In genomic region chr12:91103316-91103715, GRCm38 (mm10) we compare ENCODE assay signal across 24 mouse cellular contexts.
DNase-seq lines count a peak whose midpoint lies in the region; ATAC-seq and TF ChIP-seq lines count a peak whose summit lies in the region.
"Had no signal": no experiment of that assay in that cellular context is flagged by ENCODE, and none has a peak within 500 bp of the region (broad histone marks: within the 10 kb centered on the region; RNA-seq: fewer than 3 reads in every experiment).

No protein-coding gene starts in this region.

- no peak overlapping the region for H3K4me3 ChIP-seq in hindbrain, embryonic 10.5 days
- no peak overlapping the region for H3K4me3 ChIP-seq in hindbrain, embryonic 12.5 days
- H3K4me3 ChIP-seq in lung, embryonic 14.5 days (ENCODE audit: low read depth, low read length): no peak overlapping the region
- H3K4me3 ChIP-seq in lung, adult 2 months (replicated peaks; ENCODE audit: extremely low read depth, low read depth, low read length): no peak overlapping the region
- no peak overlapping the region for H3K4me3 ChIP-seq in midbrain, embryonic 11.5 days (ENCODE audit: low read depth, low read length)
- no peak overlapping the region for H3K4me3 ChIP-seq in midbrain, postnatal 0 days (ENCODE audit: low read depth, low read length)
- H3K4me3 ChIP-seq in midbrain, embryonic 13.5 days (replicated peaks): no peak overlapping the region
- H3K4me3 ChIP-seq in midbrain, embryonic 15.5 days: no peak overlapping the region
- H3K4me3 ChIP-seq: embryonic facial prominence, embryonic 13.5 days; embryonic facial prominence, embryonic 15.5 days; erythroblast, embryonic 14.5 days; forebrain, embryonic 10.5 days; forebrain, embryonic 12.5 days had no signal

- no peak for TF ChIP-seq POLR2A in lung, adult 2 months (IDR thresholded peaks at IDR 0.05; ENCODE audit: borderline replicate concordance, extremely low read depth, low read depth, low read length)

- no peaks in the 10 kb centered on the region for H3K27me3 ChIP-seq in hindbrain, embryonic 10.5 days (ENCODE audit: insufficient read depth, poor library complexity, severe bottlenecking)
- no peaks in the 10 kb centered on the region for H3K27me3 ChIP-seq in hindbrain, embryonic 12.5 days
- H3K27me3 ChIP-seq in lung, embryonic 14.5 days (ENCODE audit: insufficient read depth, low read length): no peaks in the 10 kb centered on the region
- H3K27me3 ChIP-seq in midbrain, embryonic 11.5 days (ENCODE audit: control insufficient read depth, insufficient read depth, low read length): no peaks in the 10 kb centered on the region
- no peaks in the 10 kb centered on the region for H3K27me3 ChIP-seq in midbrain, postnatal 0 days (ENCODE audit: insufficient read depth, low read length)
- no peaks in the 10 kb centered on the region for H3K27me3 ChIP-seq in midbrain, embryonic 13.5 days
- H3K27me3 ChIP-seq in midbrain, embryonic 15.5 days (replicated peaks): no peaks in the 10 kb centered on the region
- H3K27me3 ChIP-seq: embryonic facial prominence, embryonic 13.5 days; embryonic facial prominence, embryonic 15.5 days; forebrain, embryonic 12.5 days had no signal

- H3K9me3 ChIP-seq in hindbrain, embryonic 10.5 days: no peaks in the 10 kb centered on the region
- no peaks in the 10 kb centered on the region for H3K9me3 ChIP-seq in hindbrain, embryonic 12.5 days (replicated peaks)
- no peaks in the 10 kb centered on the region for H3K9me3 ChIP-seq in lung, embryonic 14.5 days (ENCODE audit: low read depth, low read length)
- H3K9me3 ChIP-seq in midbrain, embryonic 11.5 days (ENCODE audit: control insufficient read depth, low read length): no peaks in the 10 kb centered on the region
- H3K9me3 ChIP-seq in midbrain, postnatal 0 days (ENCODE audit: low read length): no peaks in the 10 kb centered on the region
- no peaks in the 10 kb centered on the region for H3K9me3 ChIP-seq in midbrain, embryonic 13.5 days
- no peaks in the 10 kb centered on the region for H3K9me3 ChIP-seq in midbrain, embryonic 15.5 days
- H3K9me3 ChIP-seq: embryonic facial prominence, embryonic 13.5 days; embryonic facial prominence, embryonic 15.5 days; forebrain, embryonic 10.5 days; forebrain, embryonic 12.5 days had no signal

- 52% methylated on average over 4 of the region's 4 CpGs for WGBS in hindbrain, embryonic 10.5 days
- 51% methylated on average over 4 of the region's 4 CpGs for WGBS in hindbrain, embryonic 12.5 days
- 84% methylated on average over 4 of the region's 4 CpGs for WGBS in lung, embryonic 14.5 days
- 82% methylated on average over 4 of the region's 4 CpGs for WGBS in lung, adult 2 months
- WGBS in midbrain, embryonic 11.5 days: 64% methylated on average over 4 of the region's 4 CpGs
- WGBS in midbrain, postnatal 0 days: 56% methylated on average over 4 of the region's 4 CpGs
- 49% methylated on average over 4 of the region's 4 CpGs for WGBS in midbrain, embryonic 13.5 days
- WGBS in midbrain, embryonic 15.5 days: 46% methylated on average over 4 of the region's 4 CpGs

- DNase-seq in hindbrain, embryonic 10.5 days (ENCODE audit: low spot score): peak; percentile 6
- DNase-seq in lung, embryonic 14.5 days: no peak
- no peak for DNase-seq in lung, adult 2 months
- DNase-seq in midbrain, embryonic 11.5 days (ENCODE audit: low spot score, missing footprints): no peak
- DNase-seq in midbrain, postnatal 0 days (ENCODE audit: low spot score): no peak
- DNase-seq: adrenal gland, adult 2 months; adrenal gland, postnatal 10 days; adrenal gland, postnatal 25 days; cerebellum, adult 11 months; cerebellum, adult 18-20 months; cerebellum, adult 8-10 months; cerebellum, adult 9-11 months; cerebellum, postnatal 14 days; cerebellum, postnatal 36 days; embryo, embryonic 11 days had no signal

- no peak overlapping the region for H3K4me2 ChIP-seq in hindbrain, embryonic 12.5 days (replicated peaks)
- H3K4me2 ChIP-seq in lung, embryonic 14.5 days: no peak overlapping the region
- H3K4me2 ChIP-seq in midbrain, embryonic 11.5 days: no peak overlapping the region
- H3K4me2 ChIP-seq in midbrain, postnatal 0 days (ENCODE audit: low read depth, low read length, poor library complexity, severe bottlenecking): no peak overlapping the region
- H3K4me2 ChIP-seq in midbrain, embryonic 13.5 days (replicated peaks): no peak overlapping the region
- H3K4me2 ChIP-seq in midbrain, embryonic 15.5 days: no peak overlapping the region
- H3K4me2 ChIP-seq: embryonic facial prominence, embryonic 13.5 days; embryonic facial prominence, embryonic 15.5 days; forebrain, embryonic 12.5 days had no signal

- H3K9ac ChIP-seq in hindbrain, embryonic 12.5 days: no peak overlapping the region
- no peak overlapping the region for H3K9ac ChIP-seq in lung, embryonic 14.5 days
- no peak overlapping the region for H3K9ac ChIP-seq in midbrain, embryonic 11.5 days (ENCODE audit: low read length)
- no peak overlapping the region for H3K9ac ChIP-seq in midbrain, postnatal 0 days (replicated peaks; ENCODE audit: low read length, poor library complexity, severe bottlenecking)
- no peak overlapping the region for H3K9ac ChIP-seq in midbrain, embryonic 13.5 days (replicated peaks)
- H3K9ac ChIP-seq in midbrain, embryonic 15.5 days: no peak overlapping the region
- H3K9ac ChIP-seq: embryonic facial prominence, embryonic 13.5 days; embryonic facial prominence, embryonic 15.5 days; forebrain, embryonic 12.5 days had no signal

- peak overlapping the region; percentile 57; the same call in 1 of the 2 replicates for H3K27ac ChIP-seq in hindbrain, embryonic 10.5 days
- no peak overlapping the region for H3K27ac ChIP-seq in hindbrain, embryonic 12.5 days
- H3K27ac ChIP-seq in lung, embryonic 14.5 days (ENCODE audit: low read depth): no peak overlapping the region
- H3K27ac ChIP-seq in midbrain, embryonic 11.5 days (ENCODE audit: low read depth, low read length): no peak overlapping the region
- H3K27ac ChIP-seq in midbrain, postnatal 0 days (ENCODE audit: low read depth, low read length): no peak overlapping the region
- H3K27ac ChIP-seq in midbrain, embryonic 13.5 days: no peak overlapping the region
- no peak overlapping the region for H3K27ac ChIP-seq in midbrain, embryonic 15.5 days
- H3K27ac ChIP-seq: embryonic facial prominence, embryonic 13.5 days; embryonic facial prominence, embryonic 15.5 days; forebrain, embryonic 10.5 days; forebrain, embryonic 12.5 days had no signal

- H3K4me1 ChIP-seq in hindbrain, embryonic 10.5 days (replicated peaks): peaks cover 13% of the 10 kb centered on the region
- H3K4me1 ChIP-seq in hindbrain, embryonic 12.5 days: 0 out of 2 replicates have a peak, but pooled peaks cover 4% of the 10 kb centered on the region
- no peaks in the 10 kb centered on the region for H3K4me1 ChIP-seq in lung, embryonic 14.5 days (ENCODE audit: insufficient read depth)
- no peaks in the 10 kb centered on the region for H3K4me1 ChIP-seq in lung, adult 2 months (ENCODE audit: control insufficient read depth, insufficient read depth, low read length)
- peaks cover 7% of the 10 kb centered on the region for H3K4me1 ChIP-seq in midbrain, embryonic 11.5 days (ENCODE audit: control insufficient read depth, insufficient read depth, low read length)
- no peaks in the 10 kb centered on the region for H3K4me1 ChIP-seq in midbrain, postnatal 0 days (ENCODE audit: insufficient read depth, low read length)
- H3K4me1 ChIP-seq in midbrain, embryonic 13.5 days (replicated peaks): peaks cover 11% of the 10 kb centered on the region; the same call in 1 of the 2 replicates
- H3K4me1 ChIP-seq in midbrain, embryonic 15.5 days: peaks cover 3% of the 10 kb centered on the region; the same call in 1 of the 2 replicates
- H3K4me1 ChIP-seq: embryonic facial prominence, embryonic 15.5 days had no signal

- ATAC-seq in hindbrain, embryonic 12.5 days (ENCODE audit: low FRiP score): no peak
- peak; percentile 31; the same call in 1 of the 2 replicates for ATAC-seq in lung, embryonic 14.5 days (ENCODE audit: insufficient read depth)
- peak; percentile 42; the same call in 1 of the 2 replicates for ATAC-seq in midbrain, embryonic 11.5 days (ENCODE audit: low FRiP score)
- no peak for ATAC-seq in midbrain, postnatal 0 days (ENCODE audit: low FRiP score)
- ATAC-seq in midbrain, embryonic 13.5 days: peak; percentile 63
- no peak for ATAC-seq in midbrain, embryonic 15.5 days (replicated peaks)
- ATAC-seq: forebrain, embryonic 14.5 days had no signal

- TF ChIP-seq CTCF in lung, embryonic 14.5 days (IDR thresholded peaks at IDR 0.05; ENCODE audit: low read depth): no peak
- no peak for TF ChIP-seq CTCF in lung, adult 2 months (IDR thresholded peaks at IDR 0.05; ENCODE audit: insufficient read depth, low read length)
- TF ChIP-seq CTCF in midbrain, postnatal 0 days (IDR thresholded peaks at IDR 0.05): no peak

- H3K36me3 ChIP-seq in hindbrain, embryonic 10.5 days: no peaks in the 10 kb centered on the region
- H3K36me3 ChIP-seq in hindbrain, embryonic 12.5 days: no peaks in the 10 kb centered on the region
- H3K36me3 ChIP-seq in lung, embryonic 14.5 days (ENCODE audit: insufficient read depth): no peaks in the 10 kb centered on the region
- no peaks in the 10 kb centered on the region for H3K36me3 ChIP-seq in midbrain, embryonic 11.5 days (ENCODE audit: control insufficient read depth, insufficient read depth, low read length)
- no peaks in the 10 kb centered on the region for H3K36me3 ChIP-seq in midbrain, postnatal 0 days (ENCODE audit: insufficient read depth, low read length)
- no peaks in the 10 kb centered on the region for H3K36me3 ChIP-seq in midbrain, embryonic 13.5 days
- H3K36me3 ChIP-seq in midbrain, embryonic 15.5 days (replicated peaks): no peaks in the 10 kb centered on the region
- H3K36me3 ChIP-seq: embryonic facial prominence, embryonic 13.5 days; embryonic facial prominence, embryonic 15.5 days; forebrain, embryonic 10.5 days; forebrain, embryonic 12.5 days had no signal

Comparison
In these comparisons a context has a peak if more than half of its experiments do, and no peak if none do; other contexts are left out.
1. ATAC-seq: peak in lung, embryonic 14.5 days (single experiment), midbrain, embryonic 11.5 days (single experiment) and midbrain, embryonic 13.5 days (single experiment); none in hindbrain, embryonic 12.5 days (single experiment), midbrain, postnatal 0 days (single experiment) and midbrain, embryonic 15.5 days (single experiment).